Mouse (Mus musculus) 3T3-L1 (cell line): ENCODE data around the gene Ccdc12.

Experiments used
- DNase-seq: peaks from one replicate; pipeline ENCODE4 v3.0.0-alpha.2; 2015; ENCODE audit warnings: low read depth, low spot score

Ccdc12 gene

DNA sequence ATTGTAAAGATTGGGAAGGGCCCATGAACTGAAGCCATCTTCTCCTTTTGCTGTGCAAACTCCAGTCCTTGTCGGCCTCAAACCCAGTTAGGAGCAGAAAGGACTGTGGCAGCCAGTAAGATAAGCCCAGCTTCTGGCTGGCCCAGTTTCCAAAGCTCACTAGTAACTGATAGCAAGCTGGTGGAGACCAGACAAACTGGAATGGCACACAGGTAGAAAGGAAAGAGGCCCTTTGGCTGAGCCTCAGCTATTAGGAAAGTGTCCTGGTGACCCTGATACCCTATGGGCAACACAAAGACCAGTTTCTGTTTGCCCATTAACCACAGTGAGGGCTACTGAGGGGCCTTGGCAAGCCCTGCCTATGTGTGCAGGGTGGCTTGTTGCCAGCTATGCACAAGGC is 46.5 kb downstream of the Ccdc12 start:
- no peak for DNase-seq

DNA sequence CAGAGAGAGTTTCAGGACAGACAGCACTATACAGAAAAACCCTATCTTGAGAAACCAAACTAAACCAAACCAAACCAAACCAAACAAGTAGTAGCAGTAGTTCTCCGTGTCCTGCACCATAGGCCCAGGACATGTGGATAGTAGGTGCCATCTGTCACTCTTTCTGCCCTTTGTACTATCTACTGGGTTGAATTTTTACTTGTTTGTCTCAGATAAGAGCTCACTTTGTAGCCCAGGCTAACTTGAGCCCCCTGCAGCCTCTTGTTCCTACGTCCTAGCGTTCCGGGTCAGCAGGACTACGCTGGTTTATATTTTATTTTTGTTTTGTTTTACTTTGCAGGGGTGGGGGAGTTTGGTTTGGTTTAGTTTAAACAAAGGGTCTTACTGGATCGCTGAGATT is 47.6 kb downstream of the Ccdc12 start:
- no peak for DNase-seq

DNA sequence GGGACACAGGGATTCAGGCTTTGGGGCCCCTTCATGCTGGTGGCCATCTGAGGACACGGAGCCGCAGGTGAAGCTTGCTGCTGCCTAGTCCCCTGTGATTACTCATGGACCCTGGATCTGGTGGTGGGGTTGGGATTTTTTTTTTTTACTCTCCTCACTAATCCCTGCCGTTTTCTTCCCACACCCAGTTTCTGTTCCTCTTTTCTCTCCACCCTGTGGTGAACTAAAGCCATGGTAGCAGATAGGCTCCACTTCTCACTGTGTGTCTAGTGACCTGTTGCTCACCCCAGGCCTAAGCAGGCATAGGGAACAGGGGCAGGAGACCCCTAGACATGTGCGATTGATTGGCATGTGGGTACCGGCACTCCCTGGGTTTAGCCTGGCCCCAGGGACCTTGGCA is 50.5 kb downstream of the Ccdc12 start:
- DNase-seq = no peak

DNA sequence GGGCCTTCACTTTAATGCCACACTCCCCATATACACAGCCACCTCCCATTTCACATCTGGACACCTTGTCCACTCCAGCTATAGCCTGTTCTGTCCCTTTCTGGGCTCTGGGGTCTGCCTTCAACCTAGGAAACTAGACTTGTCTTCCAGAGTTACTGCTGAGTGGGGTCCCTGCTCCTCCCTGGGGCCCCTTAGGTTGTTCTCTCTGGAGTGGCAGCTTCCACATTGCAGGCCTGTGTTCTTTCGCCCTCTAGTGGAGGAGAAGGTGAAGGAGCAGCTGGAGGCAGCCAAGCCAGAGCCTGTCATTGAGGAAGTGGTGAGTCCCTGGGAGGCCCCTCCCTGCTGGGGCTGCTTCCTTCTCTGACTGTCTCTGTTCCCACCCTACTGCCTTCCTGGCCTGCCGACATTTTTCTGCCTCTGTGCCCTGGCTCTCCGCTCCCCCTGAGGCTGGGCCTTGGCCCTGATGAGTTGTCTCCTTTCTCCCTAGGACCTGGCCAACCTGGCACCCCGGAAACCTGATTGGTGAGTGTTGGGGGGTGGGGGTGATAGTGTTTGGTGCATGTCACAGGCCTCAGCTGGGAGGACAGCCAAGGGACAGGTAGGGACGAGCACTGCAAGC is 53.4 kb downstream of the Ccdc12 start:
- DNase-seq = peak; percentile 87

DNA sequence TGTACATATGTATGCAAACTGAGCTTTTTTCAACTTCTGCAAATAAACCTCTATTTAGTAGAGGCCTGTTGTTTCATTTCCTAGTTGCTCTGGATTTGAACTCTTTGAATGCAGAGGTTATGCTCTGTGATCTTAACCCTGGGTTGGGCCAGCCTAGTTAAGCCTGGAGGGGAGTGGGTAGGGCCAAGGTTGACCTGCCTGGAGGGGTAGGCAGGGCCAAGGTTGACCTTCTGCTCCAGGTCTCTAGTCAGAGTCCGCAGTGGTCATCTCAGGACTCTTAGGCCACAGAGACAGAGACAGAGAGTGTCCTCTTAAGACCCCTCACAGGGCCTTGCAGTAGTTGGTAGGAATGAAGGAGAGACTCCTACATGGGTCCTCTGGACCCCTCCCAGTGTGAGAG is 55.2 kb downstream of the Ccdc12 start:
- no peak for DNase-seq

DNA sequence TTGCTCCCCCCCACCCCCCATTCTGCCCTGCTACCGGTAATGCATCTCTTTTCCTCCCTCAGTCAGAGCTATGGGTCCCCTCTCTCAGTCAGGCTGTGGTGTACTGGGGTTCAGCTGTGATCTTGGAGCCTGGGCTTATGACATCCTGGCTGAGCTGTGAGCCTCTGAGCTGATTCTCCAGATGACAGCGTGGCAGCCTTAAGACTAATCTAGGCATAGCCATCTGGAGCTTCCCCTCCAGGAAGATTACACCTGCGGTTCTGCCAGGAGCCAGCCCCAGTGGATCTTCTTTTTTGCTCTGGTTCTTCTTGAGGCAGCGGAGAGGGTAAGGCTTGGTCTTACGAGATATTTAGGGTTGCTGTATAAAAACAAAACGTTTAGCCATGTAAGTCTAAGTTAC is 55.7 kb downstream of the Ccdc12 start:
- DNase-seq = no peak

DNA sequence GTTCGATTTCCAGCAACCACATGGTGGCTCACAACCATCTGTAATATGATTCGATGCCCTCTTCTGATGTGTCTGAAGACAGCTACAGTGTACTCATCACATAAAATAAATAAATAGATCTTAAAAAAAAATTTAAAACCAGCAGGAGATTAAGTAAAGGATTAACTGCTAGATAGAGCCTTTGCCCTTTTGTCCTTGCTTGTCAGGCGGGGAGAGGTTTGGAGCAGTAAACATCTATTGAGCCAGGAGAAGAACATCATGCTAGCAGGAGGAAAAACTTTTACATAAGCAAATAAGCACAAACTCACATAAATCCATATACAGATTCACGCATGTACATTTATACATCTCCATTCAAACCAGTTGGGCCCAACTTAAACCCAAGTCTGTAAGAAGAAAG is 56.2 kb downstream of the Ccdc12 start:
- no peak for DNase-seq

DNA sequence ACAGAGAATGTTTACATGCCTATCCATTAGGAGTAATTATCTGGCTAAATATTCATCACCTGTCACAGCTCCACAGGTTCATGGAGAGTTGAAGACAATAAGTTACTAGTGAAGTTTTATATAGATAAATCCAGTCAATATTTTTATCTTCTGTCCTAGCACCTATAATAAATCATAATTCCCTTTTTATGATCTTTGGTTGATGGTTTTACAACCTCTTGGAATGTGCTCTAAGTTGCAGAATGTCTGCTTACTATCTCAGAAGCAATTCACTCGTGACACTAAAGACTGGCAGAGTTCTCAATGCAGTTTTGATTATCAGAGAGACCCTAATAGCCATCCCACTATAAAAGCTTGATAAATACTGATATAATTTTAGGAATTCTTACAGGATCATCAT is 57.1 kb downstream of the Ccdc12 start:
- DNase-seq = no peak

DNA sequence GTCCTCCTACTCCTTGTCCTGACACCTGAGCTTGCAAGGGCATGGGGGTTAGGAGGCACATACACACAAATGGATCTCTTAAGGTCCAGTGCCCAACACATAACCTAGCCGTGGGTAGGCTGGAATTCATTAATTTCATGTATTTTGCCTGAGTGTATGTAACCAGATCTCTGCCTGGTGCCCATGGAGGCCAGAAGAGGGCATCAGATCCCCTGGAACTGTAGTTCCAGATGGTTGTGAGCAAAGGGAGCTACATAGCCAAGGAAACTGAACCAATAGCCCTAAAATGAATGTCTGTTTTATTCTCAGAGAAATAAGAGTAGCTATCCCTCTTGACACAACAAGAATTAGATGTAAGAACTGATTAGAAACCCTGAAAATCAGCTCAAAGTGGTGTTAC is 59.1 kb downstream of the Ccdc12 start:
- DNase-seq = peak; percentile 33

DNA sequence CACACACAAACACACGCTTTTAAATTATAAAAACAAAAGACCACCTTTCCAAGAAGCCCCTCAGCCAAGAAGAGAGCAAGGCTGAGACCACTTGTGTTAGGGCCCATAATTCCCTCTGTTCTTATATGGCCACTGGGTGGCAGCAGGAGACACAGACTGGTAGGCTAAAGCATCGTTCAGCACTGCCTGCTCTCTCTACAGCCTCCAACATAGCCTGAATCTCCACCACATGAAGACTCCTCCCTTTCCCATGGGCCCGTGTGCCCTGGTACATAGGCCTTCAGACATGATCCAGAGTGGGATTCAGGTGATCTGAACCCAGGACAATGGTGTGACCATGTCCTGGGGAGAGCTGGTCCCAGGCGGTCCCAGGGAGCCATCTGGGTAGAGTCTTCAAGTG is 60.5 kb downstream of the Ccdc12 start:
- DNase-seq = peak; percentile 74

DNA sequence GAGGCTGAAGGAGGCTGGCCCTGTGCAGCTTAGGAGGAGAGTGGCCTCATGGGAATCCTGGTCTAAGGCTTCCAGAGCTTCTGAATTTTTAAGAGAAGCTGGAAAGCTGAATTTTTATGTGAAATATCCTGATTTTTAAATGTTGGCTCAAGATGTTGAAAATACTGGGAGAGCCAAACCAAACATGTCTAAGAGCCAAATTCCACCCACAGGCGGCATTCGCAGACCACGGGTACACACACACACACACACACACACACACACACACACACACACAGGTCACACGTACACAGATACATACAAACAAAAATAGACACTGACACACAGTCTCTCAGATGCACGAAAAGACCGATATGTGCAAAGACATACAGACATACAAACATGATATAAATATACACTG is 61.8 kb downstream of the Ccdc12 start:
- no peak for DNase-seq

DNA sequence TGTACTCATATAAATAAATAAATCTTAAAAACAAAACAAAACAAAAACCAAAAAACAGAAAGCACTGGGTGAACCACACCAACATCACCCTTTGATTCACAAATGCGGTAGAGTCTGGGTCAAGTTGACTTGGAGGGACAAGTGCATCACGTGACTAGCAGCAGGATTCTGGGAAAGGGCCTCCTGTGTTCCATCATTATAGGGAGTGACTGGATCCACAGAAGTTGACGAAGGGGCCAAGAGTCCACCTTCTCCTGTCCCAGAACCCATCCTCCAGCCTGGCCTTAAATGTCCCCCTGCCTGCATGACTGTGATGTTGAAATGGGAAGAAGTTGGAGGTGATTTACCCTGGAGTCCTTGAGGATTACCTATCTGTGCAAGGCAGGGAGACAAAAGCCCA is 62.5 kb downstream of the Ccdc12 start:
- no peak for DNase-seq

DNA sequence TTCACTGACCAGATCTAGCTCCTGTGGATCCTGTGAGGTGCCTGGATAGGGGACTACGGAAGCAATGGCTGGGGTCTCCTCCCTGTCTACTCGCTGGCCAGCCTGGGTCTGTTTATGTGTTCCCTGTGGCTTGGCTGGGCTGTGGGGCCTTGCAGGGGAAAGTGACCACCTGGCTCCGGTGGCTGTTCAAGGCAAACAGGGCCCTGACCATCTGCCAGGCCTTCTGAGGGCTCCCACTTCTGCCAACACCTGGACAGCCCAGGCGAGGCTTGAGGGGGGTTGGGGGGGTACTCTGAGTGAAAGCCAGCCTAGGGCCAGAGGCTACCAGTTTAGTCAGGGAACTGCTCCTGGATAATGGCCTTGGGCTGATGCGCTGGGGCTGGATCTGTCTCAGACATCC is 63.7 kb downstream of the Ccdc12 start:
- no peak for DNase-seq

DNA sequence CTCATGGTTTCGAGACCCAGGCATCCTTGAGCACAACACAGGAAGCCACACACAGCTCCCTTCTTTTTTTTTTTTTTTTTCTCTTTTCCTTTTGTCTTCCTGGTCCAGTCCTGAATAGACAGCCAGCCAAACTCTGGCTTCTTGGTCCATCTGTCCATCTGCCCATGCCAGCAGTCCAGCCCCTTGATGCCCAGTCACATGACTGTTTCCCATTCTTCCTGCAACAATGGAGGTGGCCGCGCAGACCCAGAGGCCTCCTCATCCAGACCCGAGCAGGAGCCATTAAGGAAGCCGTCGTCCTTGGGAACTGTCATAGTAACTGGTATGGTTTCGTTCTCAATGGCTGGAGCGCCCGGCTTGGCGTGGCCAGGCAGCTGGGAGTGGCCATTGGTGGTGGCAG is 65.8 kb downstream of the Ccdc12 start:
- no peak for DNase-seq

DNA sequence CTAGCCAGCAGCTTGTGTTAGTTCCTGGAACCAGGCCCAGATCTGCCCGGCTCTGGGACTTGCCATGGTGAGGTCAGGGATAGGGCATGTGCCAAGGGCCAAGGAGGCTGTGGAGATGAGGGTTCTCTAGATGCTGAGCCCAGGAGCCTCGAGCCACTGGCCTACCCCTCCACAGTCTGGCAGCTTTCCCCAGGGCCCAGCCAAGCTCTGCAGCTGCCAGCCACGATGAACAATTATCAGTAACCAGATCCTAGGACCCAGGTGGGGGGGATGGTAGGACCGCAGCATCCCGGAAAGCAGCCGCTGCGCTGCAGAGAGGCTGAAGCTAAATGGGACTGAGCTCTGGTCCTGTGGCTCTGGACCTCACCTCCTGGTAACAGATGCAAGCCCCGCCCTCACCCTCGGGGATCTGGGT is 69.4 kb downstream of the Ccdc12 start:
- DNase-seq = peak; percentile 53

DNA sequence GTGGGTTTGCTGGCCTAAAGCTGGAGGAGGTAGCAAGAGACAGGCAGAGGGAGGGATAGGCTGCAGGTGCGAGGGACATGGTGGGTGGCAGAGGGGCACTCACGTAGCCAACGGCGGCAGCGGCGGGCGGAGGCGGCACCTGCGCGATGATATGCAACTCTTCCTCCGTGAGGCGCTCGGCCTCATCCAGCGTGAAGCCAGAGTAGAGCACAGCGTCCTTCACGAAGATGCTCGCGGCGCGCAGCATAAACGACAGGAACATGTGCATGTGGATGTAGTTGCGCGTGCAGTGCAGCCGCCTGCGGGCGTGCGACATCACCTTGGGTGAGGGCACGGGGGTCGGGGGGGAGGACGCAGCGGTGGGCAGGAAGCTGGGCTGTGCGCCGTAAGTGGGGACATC is 70.6 kb downstream of the Ccdc12 start:
- DNase-seq = no peak

DNA sequence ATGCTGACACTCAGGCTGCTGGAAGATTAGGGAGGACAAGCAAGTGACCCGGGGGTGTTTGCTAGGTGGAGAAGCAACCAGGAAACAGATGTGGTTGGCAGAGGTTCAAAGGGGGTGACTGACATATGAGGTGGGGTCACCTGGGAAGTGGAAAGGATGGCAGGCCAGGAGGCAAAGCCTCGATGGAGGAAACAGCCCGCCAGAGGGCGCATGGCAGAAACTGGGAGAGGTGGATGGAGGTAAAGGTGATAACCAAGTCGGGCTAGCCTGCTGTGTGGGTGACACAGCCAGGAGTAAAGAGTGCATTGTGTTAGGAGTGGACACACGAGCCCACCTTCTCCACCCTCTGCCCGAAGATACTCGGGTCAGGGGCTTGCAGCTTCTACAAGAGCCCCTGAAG is 73.5 kb downstream of the Ccdc12 start:
- DNase-seq = peak; percentile 32

DNA sequence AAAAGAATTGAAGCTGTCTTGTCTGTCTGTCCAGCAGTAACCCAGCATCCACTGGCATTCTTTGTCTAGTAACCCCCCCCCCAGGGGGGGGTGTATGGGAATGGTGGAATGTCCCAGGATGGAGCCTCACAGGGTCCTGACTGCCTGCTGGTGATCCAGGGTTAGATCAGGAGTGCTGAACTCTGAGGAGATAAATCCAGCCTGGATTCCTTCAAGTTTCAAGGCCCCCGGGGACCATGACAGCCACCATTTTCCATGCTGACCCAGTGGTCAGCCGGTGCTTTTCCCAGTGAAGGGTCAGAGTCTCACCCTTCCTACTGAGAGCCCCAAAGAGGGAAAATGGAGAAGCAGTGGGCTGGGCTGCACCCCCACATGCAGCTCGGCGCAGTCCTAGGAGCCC is 75.6 kb downstream of the Ccdc12 start:
- DNase-seq = no peak

DNA sequence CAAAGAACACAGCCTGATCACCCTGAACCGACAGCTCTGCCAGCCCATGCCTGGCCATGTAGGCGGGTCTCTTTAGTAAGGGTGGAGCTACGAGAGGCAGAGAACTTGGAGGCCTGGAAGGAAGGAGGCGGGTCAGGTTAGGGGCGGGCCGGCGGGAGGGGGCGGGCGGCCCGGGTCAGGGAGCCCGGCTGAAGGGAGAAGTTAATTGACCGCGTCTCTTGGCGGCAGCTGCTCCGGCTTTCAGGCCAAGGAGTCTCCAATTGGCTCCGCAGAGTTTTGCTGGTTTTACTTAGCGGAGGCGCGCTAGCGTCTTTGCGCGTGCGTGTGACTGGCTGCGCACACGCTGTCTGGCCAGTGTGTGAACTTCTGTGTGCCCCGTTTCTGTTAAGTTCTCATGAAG is 76.3 kb downstream of the Ccdc12 start:
- peak; percentile 84 for DNase-seq

DNA sequence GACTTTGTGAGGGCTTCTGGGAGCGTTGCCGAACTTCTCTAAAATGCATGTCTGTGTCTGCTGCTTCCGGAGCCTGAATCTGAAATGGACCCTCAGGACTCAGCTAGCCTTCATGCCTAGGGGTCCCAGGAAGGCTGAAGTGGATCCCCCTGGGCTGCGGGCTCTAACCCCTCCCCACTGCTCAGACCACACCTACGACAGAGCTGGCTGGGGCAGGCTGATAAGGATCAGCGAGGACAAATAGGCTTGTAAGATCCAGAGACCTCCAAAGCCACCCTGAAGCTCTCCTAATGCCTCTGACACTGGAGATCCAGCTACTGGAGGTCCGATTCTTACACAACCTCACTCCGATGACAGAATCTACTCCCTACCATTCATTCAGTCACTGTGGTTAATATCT is 76.8 kb downstream of the Ccdc12 start:
- no peak for DNase-seq

DNA sequence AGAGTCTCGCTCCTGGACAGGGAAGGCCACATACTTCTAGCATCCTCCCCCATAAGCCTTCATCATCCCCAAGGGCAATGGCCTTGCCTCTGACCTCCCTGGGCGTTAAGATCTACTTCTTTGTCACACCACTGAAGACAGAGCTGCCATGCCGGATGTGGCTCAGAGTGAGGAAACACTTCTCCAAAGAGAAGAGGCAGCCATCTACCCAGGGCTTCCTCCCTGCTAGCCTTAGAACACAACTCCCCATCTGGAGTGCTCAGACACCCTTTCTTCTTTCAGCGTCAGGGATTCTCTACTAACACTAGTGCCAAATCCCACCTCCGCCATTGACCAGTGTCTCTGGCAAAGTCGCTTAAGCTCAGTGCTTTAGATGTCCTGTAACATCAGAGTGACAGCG is 77.9 kb downstream of the Ccdc12 start:
- DNase-seq = no peak

DNA sequence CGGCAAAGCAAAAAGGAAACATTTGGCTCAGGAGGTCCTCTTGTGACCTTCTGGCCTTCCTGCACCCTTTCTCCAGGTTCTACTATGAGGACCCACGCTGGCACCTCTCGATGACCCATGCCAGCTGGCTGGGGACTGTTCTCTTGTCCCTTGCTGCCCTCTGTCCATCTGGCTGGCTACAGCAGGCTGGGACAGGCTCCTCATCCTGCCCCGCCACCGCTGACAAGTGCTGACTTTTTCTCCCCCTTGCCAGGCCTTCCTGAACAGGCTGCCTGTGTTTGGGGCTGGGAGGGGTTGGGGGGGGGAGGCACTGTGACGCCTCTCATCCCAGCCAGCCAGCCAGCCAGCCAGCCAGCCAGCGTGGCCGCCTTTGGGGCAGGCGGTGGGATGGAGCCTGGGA is 80.1 kb downstream of the Ccdc12 start:
- DNase-seq = no peak

DNA sequence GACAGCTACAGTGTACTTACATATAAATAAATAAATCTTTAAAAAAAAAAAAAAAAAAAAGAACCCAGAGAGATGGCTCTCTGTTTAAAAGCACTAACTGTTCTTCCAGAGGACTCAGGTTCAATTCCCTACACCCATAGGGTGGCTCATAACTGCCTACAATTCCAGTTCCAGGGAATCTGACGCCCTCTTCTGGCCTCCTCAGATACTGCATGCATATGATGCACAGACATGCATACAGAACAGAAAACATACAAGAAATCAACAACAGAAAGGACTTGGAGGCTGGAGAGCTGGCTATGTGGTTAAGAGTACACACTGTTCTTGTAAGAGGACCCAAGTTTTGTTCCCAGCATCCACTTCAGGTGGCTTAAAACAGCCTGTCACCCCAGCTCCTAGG is 81.8 kb downstream of the Ccdc12 start:
- no peak for DNase-seq

DNA sequence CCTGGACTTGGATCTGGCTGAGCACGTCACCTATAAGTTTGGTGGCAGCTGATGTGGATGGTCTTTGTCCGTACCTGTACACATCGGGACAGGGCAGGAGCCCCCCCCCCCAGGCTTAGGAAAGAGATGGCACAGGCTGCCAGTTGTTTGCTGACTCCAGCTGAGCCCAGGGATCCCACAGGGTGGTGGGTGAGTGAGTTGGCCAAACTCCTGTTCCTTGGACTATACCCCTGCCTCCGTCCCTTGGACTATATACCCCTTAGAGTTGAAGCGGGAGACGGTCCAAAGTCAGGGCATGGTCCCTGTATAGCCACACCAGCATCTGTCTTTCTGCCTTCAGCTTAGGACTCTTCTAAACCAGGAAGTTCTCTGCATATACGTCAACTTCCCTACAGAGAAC is 83.7 kb downstream of the Ccdc12 start:
- no peak for DNase-seq
